Mouse (Mus musculus) hindbrain, embryonic 15.5 days (tissue): ENCODE measurements around the gene Ccdc81. TPM values are rescaled to one million over a fixed set of nuclear protein-coding genes. Genes with fewer than 3 reads are reported as not detected.

Source experiments
- ATAC-seq: fragments of 200-750 bp; cut with Nextera tagmentation; 2 replicates; pipeline ENCODE4 v1.8.0; 2017; ENCODE audit warnings: low read depth, moderate number of reproducible peaks, moderate TSS enrichment; ENCODE audit not compliant: low FRiP score
- H3K27ac ChIP-seq: fragments of 300-500 bp; sonication (generic); replicated peaks from 2 replicates; pipeline ENCODE4 v1.5.1; 2015; ENCODE audit warnings: mild to moderate bottlenecking, inconsistent platforms
- H3K27me3 ChIP-seq: fragments of 300-500 bp; sonication (generic); 2 replicates; pipeline ENCODE4 v1.6.1; 2015; ENCODE audit warnings: control low read depth, inconsistent platforms
- H3K36me3 ChIP-seq: fragments of 300-500 bp; sonication (generic); 2 replicates; pipeline ENCODE4 v1.6.1; 2015; ENCODE audit warnings: control low read depth, inconsistent platforms
- H3K4me1 ChIP-seq: fragments of 300-500 bp; sonication (generic); replicated peaks from 2 replicates; pipeline ENCODE4 v1.6.1; 2015; ENCODE audit warnings: control low read depth, inconsistent platforms
- H3K4me2 ChIP-seq: fragments of 300-500 bp; sonication (generic); 2 replicates; pipeline ENCODE4 v1.6.1; 2015; ENCODE audit warnings: moderate library complexity, mild to moderate bottlenecking, inconsistent platforms
- H3K4me3 ChIP-seq: fragments of 300-500 bp; sonication (generic); 2 replicates; pipeline ENCODE4 v1.5.1; 2015; ENCODE audit warnings: mild to moderate bottlenecking, inconsistent platforms
- H3K9ac ChIP-seq: fragments of 300-500 bp; sonication (generic); 2 replicates; pipeline ENCODE4 v1.6.1; 2015; ENCODE audit warnings: inconsistent platforms
- H3K9me3 ChIP-seq: fragments of 300-500 bp; sonication (generic); 2 replicates; pipeline ENCODE4 v1.6.1; 2016; ENCODE audit warnings: control low read depth, inconsistent platforms
- WGBS: fragments of 180-500 bp; shearing (Covaris S2); methylation state at CpG from one replicate; pipeline ENCODE4 v1.1.7; 2015; 5-methylcytosine and 5-hydroxymethylcytosine counted together
- polyA plus RNA-seq: library from polyadenylated mRNA; unstranded; fragments of >200 nt; fragmentation: Nextera tagmentation; extraction: Ambion mirVana; gene quantifications from 2 replicates; pipeline ENCODE4 v1.2.1, GENCODE M21; 2015

The Ccdc81 gene
- polyA plus RNA-seq, 1 experiment from 2014 or later = 1.1 TPM

DNA sequence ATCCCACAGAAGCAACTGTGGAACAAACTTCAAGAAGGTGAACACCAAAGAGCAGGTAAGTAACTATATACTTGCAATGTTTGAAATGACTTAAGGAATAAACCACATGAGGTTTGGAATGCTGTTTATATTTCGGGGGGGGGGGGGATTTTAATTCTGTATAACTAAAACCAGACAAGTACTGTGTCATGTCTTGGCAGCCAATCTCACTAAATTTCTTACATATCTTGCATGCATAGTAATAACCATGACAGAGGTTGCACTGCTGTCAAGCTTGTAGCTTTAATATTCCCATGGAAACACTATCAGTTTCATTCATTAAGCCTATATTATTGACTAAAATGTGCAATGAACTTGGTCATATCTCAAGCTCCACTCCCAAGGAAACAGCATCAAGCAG, 48.2 kb downstream of the Ccdc81 start:
- Histone ChIP-seq H3K4me1 (no peaks in the 10 kb centered on the region), H3K36me3 (no peaks in the 10 kb centered on the region), H3K27ac (no peak overlapping the region), H3K4me3 (no peak overlapping the region), H3K9ac (no peak overlapping the region), H3K4me2 (no peak overlapping the region), H3K9me3 (no peaks in the 10 kb centered on the region), H3K27me3 (no peaks in the 10 kb centered on the region)
- 88% methylated on average over 1 of the region's 1 CpGs for WGBS
- ATAC-seq = no peak

DNA sequence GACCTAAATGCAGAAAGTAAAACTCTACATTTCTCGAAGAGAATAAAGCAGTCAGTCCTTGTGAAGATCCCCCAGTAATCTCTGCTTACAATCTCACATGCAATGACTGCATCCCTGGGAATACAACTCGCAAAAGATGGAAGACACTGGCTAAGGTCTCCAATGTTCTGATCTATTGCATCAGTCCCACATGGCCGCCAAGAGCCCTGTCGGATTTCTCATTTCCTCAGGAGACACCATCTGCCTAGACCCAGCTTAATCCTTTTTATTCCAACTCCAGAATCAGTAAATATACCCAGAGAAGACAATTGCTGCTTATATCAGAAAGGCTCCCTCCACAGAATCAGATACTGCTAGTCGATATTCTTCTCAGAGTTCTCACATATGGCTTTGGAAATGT, 50.3 kb downstream of the Ccdc81 start:
- H3K36me3 ChIP-seq = no peaks in the 10 kb centered on the region
- H3K27ac ChIP-seq = no peak overlapping the region
- H3K4me1 ChIP-seq = no peaks in the 10 kb centered on the region
- no peaks in the 10 kb centered on the region for H3K27me3 ChIP-seq
- WGBS = 82% methylated on average over 5 of the region's 5 CpGs
- no peaks in the 10 kb centered on the region for H3K9me3 ChIP-seq
- H3K4me3 ChIP-seq = no peak overlapping the region
- H3K4me2 ChIP-seq = no peak overlapping the region
- ATAC-seq = no peak
- H3K9ac ChIP-seq = no peak overlapping the region

DNA sequence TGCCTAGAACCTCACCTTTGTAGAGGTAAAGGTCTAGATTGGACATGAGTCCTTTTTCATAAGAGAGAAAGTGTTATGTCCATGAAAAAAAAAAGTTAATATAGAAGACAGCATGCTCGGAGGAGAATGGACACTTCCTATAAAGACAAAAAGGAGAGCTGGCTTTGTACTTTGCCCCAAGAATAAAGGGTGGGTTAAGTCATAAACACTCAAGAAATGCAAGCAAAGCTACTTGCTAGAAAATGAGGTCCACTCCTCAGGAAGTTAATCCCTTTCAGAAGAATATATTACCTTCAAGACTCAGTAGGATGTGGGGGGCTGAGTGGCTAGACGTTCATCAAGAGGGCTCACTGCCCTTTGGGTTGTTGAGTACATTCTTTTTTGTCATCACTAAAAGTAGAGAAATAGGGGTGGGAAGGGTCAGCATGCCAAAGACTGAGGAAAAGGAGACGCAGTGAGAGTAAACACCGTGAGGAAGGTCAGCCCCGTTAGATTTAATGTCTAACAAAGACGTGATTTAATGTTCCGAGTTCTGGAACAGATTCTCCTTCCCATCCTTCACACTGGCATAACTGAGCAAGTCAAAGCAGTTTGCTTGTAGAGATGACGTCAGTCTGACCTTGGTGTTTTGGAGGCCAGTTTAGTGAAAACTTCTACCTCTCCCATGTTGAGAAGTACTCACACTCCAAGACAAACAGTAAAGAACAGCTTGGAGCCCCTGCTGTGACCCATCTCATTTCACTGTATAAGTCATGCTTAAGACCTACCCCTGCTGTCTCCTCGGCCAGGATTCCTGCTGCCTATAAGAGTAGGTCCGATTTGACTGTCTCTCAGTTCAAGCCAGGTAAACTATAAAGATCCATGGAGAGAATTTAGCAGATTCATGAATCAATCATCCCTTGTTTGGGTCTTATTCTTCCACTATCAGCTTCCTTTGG, 51.0 kb downstream of the Ccdc81 start:
- no peaks in the 10 kb centered on the region for H3K36me3 ChIP-seq
- no peak for ATAC-seq
- no peaks in the 10 kb centered on the region for H3K4me1 ChIP-seq
- no peak overlapping the region for H3K27ac ChIP-seq
- no peak overlapping the region for H3K9ac ChIP-seq
- 73% methylated on average over 10 of the region's 10 CpGs for WGBS
- H3K9me3 ChIP-seq = no peaks in the 10 kb centered on the region
- H3K4me2 ChIP-seq = no peak overlapping the region
- H3K4me3 ChIP-seq = no peak overlapping the region
- no peaks in the 10 kb centered on the region for H3K27me3 ChIP-seq

DNA sequence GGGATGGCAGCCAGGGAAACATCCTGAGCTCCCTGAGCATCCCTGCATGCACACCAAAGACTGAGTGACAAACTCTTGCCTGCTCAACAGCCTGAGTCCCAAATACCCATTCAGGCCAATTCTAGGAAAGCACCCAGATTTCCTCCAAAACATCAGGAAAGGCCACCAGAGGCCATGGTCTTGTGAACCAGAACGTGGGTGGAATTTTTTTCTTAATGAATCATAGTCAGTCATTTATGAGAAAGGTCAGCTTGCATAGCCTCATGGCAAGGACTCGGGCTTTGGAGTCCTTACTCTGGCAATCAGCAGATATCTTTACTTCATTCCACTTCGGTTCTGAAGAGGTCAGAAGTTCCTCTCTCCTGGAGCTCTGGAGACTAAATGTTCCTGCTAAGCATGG, 52.9 kb downstream of the Ccdc81 start:
- Histone ChIP-seq H3K27ac (no peak overlapping the region), H3K27me3 (no peaks in the 10 kb centered on the region), H3K4me3 (no peak overlapping the region), H3K9ac (no peak overlapping the region), H3K9me3 (no peaks in the 10 kb centered on the region), H3K4me1 (no peaks in the 10 kb centered on the region), H3K4me2 (no peak overlapping the region), H3K36me3 (no peaks in the 10 kb centered on the region)
- no peak for ATAC-seq
- WGBS = 84% methylated on average over 3 of the region's 3 CpGs

DNA sequence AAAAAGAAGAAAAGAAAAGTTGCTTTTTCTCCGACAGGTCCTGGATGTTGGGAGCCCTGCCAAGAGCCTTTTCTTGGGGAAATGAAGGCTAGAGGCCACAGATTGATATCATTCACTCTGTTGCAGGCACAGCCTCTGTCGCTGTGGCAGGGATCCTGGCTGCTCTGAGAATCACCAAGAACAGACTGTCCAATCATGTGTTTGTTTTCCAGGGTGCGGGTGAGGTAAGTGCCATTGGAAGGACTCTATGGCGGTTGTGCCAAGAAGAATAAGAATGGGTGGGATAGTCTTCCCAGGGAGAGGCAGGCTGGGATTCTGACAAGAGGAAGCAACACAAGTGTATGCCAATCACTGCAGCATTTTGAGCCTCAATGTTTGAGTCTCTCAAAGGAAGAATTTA, 57.8 kb downstream of the Ccdc81 start:
- no peak overlapping the region for H3K4me2 ChIP-seq
- H3K4me1 ChIP-seq = no peaks in the 10 kb centered on the region
- no peak overlapping the region for H3K9ac ChIP-seq
- ATAC-seq = no peak
- no peak overlapping the region for H3K4me3 ChIP-seq
- no peak overlapping the region for H3K27ac ChIP-seq
- H3K36me3 ChIP-seq = no peaks in the 10 kb centered on the region
- 67% methylated on average over 4 of the region's 4 CpGs for WGBS
- H3K9me3 ChIP-seq = no peaks in the 10 kb centered on the region
- no peaks in the 10 kb centered on the region for H3K27me3 ChIP-seq

DNA sequence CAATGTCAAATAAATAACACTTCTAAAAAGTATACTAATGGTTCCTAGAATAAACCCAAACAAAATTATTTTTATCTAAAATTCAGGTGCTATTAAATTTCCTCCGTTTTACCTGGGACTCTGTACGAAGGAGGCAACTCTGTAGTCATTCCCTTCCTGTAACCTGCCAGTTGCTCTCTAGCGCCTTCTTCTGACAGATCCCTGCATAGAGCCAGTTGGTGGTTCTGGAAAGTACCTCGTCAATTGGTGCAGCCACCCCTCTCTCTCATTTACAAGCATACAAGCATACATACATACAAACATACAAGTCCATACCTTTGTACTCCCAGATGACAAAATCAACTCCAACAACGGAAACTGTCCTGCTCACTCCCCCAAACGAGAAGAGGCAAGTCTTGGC, 59.9 kb downstream of the Ccdc81 start:
- Histone ChIP-seq H3K4me3 (no peak overlapping the region), H3K36me3 (no peaks in the 10 kb centered on the region), H3K4me2 (no peak overlapping the region), H3K27me3 (no peaks in the 10 kb centered on the region), H3K27ac (no peak overlapping the region), H3K9me3 (no peaks in the 10 kb centered on the region), H3K4me1 (no peaks in the 10 kb centered on the region), H3K9ac (no peak overlapping the region)
- no peak for ATAC-seq
- 38% methylated on average over 6 of the region's 6 CpGs for WGBS

DNA sequence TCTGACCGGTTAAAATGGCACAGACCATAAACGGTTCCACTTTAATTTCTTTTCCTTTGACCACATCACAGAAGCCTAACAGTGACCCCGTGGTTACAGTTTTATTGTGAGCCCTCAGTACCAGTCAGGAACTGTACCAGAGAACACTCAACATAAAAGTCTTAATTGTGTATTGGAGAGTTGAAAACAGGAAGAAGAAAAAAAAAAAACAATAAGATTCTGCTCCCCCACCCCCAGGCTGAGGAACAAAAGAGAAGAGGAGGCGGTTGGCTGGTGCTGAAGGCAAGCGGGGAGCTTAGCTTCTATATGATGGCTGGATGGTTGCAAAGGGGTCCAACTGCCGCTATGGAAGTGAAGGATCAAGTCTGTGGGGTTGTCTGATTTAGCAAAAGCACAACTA, 60.3 kb downstream of the Ccdc81 start:
- Histone ChIP-seq H3K27me3 (no peaks in the 10 kb centered on the region), H3K36me3 (no peaks in the 10 kb centered on the region), H3K27ac (no peak overlapping the region), H3K4me2 (no peak overlapping the region), H3K4me1 (no peaks in the 10 kb centered on the region), H3K9me3 (no peaks in the 10 kb centered on the region), H3K9ac (no peak overlapping the region), H3K4me3 (no peak overlapping the region)
- WGBS = 54% methylated on average over 6 of the region's 6 CpGs
- no peak for ATAC-seq

DNA sequence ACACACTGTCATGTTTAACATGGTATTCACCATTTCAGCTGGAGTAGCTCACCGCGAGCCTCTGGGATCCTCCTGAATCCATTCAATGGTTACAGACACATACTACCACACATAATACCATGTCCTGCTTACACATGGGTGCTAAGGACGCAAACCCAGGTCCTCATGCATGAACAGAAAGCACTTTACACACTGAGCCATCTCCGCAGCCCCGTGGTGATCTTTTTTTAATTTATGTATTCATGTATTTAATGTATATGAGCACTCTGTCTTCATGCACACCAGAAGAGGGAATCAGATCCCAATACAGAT, 61.1 kb downstream of the Ccdc81 start:
- Histone ChIP-seq H3K9ac (no peak overlapping the region), H3K9me3 (no peaks in the 10 kb centered on the region), H3K36me3 (no peaks in the 10 kb centered on the region), H3K27me3 (no peaks in the 10 kb centered on the region), H3K4me2 (no peak overlapping the region), H3K4me3 (no peak overlapping the region), H3K27ac (no peak overlapping the region), H3K4me1 (no peaks in the 10 kb centered on the region)
- ATAC-seq = peak; percentile 32; the same call in 1 of the 2 replicates
- WGBS = 91% methylated on average over 5 of the region's 5 CpGs

DNA sequence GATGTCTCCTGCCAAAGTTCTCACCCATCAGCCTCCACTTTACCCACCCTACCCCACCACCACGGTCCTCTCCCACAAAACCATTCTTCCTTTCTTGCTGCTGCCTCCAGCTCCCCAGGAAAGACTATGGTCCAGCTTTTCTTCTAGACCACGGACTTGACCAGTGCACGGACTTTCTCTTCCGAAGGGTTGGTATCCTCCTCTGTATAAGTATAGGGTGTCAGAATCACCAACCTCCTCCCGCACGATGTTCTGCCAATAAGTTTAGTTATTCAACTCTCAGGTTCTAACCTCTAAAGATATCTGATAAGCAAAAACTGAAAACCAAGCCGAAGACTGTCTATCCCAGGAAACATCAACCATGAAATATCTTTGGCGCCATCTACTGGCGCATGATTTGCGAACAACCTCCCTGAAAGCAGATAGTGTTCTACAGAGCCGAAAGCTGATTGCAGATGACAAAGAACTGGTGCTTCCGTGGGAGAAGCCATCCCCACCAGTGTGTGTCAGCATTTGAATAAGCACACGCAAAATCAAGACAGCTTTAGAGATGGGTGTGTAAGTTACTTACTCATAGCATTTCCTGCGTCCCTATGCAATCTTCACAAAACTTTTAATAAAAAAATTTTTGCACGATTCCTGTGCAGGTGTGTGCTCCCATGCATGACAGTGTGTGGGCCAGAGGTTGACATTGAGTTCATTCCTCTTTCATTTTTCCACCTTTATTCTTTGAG, 61.6 kb downstream of the Ccdc81 start:
- no peaks in the 10 kb centered on the region for H3K27me3 ChIP-seq
- no peaks in the 10 kb centered on the region for H3K4me1 ChIP-seq
- H3K9ac ChIP-seq = no peak overlapping the region
- WGBS = 35% methylated on average over 15 of the region's 15 CpGs
- H3K4me2 ChIP-seq = no peak overlapping the region
- H3K9me3 ChIP-seq = no peaks in the 10 kb centered on the region
- H3K4me3 ChIP-seq = no peak overlapping the region
- peak; percentile 87 for ATAC-seq
- no peak overlapping the region for H3K27ac ChIP-seq
- H3K36me3 ChIP-seq = no peaks in the 10 kb centered on the region

DNA sequence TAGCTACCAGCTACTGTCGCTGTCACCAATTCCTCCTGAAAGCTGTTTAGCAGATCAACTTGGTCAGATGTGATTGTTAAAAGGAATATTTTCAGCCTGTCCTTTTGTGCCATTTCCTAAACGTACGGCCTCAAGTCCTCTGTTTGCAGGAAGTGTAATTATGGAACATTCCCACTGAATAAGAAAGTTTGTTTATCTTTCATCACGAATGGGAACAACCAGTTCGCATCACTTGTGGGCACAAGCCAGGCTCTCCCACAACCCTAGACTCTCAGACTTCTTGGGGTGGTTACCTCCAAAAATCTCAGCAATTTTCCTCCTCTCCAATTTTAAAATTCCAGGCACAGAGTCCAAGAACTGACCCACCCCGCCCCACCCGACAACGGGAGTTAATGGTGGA, 63.7 kb downstream of the Ccdc81 start:
- Histone ChIP-seq H3K4me1 (no peaks in the 10 kb centered on the region), H3K27ac (no peak overlapping the region), H3K9ac (no peak overlapping the region), H3K4me2 (no peak overlapping the region), H3K4me3 (no peak overlapping the region), H3K36me3 (no peaks in the 10 kb centered on the region), H3K27me3 (no peaks in the 10 kb centered on the region), H3K9me3 (no peaks in the 10 kb centered on the region)
- WGBS = 87% methylated on average over 8 of the region's 8 CpGs
- ATAC-seq = no peak

DNA sequence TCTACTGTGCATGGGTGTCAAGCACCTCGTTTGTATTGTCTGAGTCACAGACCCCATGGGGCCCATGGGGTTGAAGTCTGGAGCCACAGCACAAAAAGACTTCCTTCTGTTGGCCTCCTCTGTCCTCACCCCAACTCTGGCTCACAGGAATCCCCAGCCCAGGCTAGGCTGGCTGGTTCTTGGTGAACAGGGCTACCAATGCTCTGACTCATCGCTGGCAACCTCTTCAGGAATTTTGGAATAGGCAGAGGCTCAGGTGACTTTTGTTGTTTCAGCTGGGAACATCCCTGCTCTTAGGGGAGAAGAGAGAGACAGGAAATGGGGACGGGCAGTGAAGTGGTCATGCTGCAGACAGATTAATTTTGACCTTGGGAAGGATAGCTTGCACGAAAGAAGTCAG, 65.6 kb downstream of the Ccdc81 start:
- H3K9me3 ChIP-seq = no peaks in the 10 kb centered on the region
- no peak overlapping the region for H3K4me2 ChIP-seq
- no peak overlapping the region for H3K9ac ChIP-seq
- H3K4me3 ChIP-seq = no peak overlapping the region
- H3K4me1 ChIP-seq = no peaks in the 10 kb centered on the region
- H3K27ac ChIP-seq = no peak overlapping the region
- no peak for ATAC-seq
- no peaks in the 10 kb centered on the region for H3K27me3 ChIP-seq
- 70% methylated on average over 4 of the region's 4 CpGs for WGBS
- no peaks in the 10 kb centered on the region for H3K36me3 ChIP-seq

DNA sequence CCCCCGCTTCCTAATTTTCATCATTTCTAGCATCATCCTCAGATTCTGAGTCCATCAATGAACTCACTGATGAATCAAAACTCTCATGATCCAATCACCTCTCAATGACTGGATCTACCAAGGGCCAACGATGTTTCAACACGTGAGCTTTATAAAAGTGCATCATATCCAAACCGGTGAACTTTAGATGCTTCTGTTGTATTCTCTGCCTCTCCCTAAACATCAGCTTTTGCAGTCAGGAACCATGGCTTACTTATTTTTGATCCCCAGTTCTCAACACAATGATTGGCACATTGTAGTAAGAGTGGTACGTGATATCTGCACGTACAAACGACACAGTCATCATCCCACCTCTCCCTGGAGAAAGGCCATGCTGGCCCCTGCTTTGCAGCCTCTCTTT, 66.8 kb downstream of the Ccdc81 start:
- no peaks in the 10 kb centered on the region for H3K9me3 ChIP-seq
- no peak for ATAC-seq
- H3K4me2 ChIP-seq = no peak overlapping the region
- H3K27me3 ChIP-seq = no peaks in the 10 kb centered on the region
- H3K9ac ChIP-seq = no peak overlapping the region
- no peak overlapping the region for H3K4me3 ChIP-seq
- no peak overlapping the region for H3K27ac ChIP-seq
- H3K36me3 ChIP-seq = no peaks in the 10 kb centered on the region
- no peaks in the 10 kb centered on the region for H3K4me1 ChIP-seq
- WGBS = 92% methylated on average over 7 of the region's 7 CpGs
